ENCODE assay signal across 23 mouse cellular contexts in the genomic region with DNA sequence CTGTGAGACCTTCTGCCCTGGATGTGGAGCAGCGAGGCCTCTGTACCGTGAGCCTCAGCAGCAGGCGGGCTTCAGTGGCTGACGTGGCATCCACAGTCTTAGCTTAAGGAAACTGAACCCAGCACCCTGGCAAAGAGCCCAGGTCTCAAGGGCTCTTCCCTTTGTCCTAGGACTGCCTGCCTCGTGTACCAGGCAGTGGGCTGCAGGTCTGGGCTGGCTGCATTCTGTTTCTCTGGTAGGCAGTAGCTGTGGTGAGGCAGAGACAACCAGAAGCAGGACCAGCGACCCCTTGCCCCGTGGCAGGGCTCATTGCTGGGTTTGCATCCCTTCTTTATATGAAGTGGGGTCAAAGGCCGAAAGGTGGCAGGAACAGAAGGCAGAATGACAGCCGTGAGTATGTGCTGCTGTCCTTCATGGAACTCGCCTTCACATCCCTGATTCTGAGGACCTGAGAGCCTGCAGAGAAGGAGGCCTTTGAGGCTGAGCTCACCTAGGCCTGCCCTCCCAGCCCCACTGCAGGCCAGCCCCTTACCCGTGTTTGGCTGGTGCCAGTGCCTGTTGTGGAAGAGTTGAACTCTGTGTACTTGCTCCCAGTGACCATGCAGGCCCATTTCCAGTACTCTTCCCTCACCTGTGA. TPM values are rescaled to one million over a fixed set of nuclear protein-coding genes. Genes with fewer than 3 reads are reported as not detected.
DNase-seq lines count a peak whose midpoint lies in the region; ATAC-seq and TF ChIP-seq lines count a peak whose summit lies in the region.
"Had no signal": no experiment of that assay in that cellular context is flagged by ENCODE, and none has a peak within 500 bp of the region (broad histone marks: within the 10 kb centered on the region; RNA-seq: fewer than 3 reads in every experiment).

No protein-coding gene starts in this region.

- no peaks in the 10 kb centered on the region for H3K4me1 ChIP-seq in midbrain, postnatal 0 days (ENCODE audit: insufficient read depth, low read length)
- H3K4me1 ChIP-seq: hindbrain, embryonic 13.5 days had no signal

- H3K4me3 ChIP-seq in myocyte = no peak overlapping the region
- H3K4me3 ChIP-seq in midbrain, postnatal 0 days (ENCODE audit: low read depth, low read length) = no peak overlapping the region
- H3K4me3 ChIP-seq: embryonic facial prominence, embryonic 15.5 days; erythroblast, embryonic 14.5 days; forebrain, embryonic 10.5 days; heart, adult 2 months; heart, embryonic 15.5 days; hindbrain, embryonic 13.5 days had no signal

- peaks cover 17% of the 10 kb centered on the region for H3K79me2 ChIP-seq in myocyte (ENCODE audit: control insufficient read depth, insufficient read depth)

- no peak overlapping the region for H3ac ChIP-seq in myocyte (ENCODE audit: control insufficient read depth, insufficient read length)

- H3K36me3 ChIP-seq in myocyte (ENCODE audit: control insufficient read depth, insufficient read depth) = peaks cover 48% of the 10 kb centered on the region
- H3K36me3 ChIP-seq in midbrain, postnatal 0 days (ENCODE audit: insufficient read depth, low read length) = peaks cover 62% of the 10 kb centered on the region

- H3K9ac ChIP-seq in midbrain, postnatal 0 days (replicated peaks; ENCODE audit: low read length, poor library complexity, severe bottlenecking) = no peak overlapping the region
- H3K9ac ChIP-seq: embryonic facial prominence, embryonic 15.5 days; heart, embryonic 15.5 days; hindbrain, embryonic 13.5 days had no signal

- H3K27me3 ChIP-seq in myocyte (ENCODE audit: control insufficient read depth, insufficient read depth, insufficient read length) = no peaks in the 10 kb centered on the region
- no peaks in the 10 kb centered on the region for H3K27me3 ChIP-seq in midbrain, postnatal 0 days (ENCODE audit: insufficient read depth, low read length)
- H3K27me3 ChIP-seq: embryonic facial prominence, embryonic 15.5 days; heart, embryonic 15.5 days; hindbrain, embryonic 13.5 days; Patski had no signal

- no peak overlapping the region for H3K4me2 ChIP-seq in myocyte (ENCODE audit: low read depth)
- H3K4me2 ChIP-seq in midbrain, postnatal 0 days (ENCODE audit: low read depth, low read length, poor library complexity, severe bottlenecking) = no peak overlapping the region
- H3K4me2 ChIP-seq: embryonic facial prominence, embryonic 15.5 days; heart, embryonic 11.5 days; heart, embryonic 15.5 days; hindbrain, embryonic 13.5 days had no signal

- no peak for ATAC-seq in midbrain, postnatal 0 days (ENCODE audit: low FRiP score)
- ATAC-seq: activated CD4-positive, CD25-positive, alpha-beta regulatory T cell, adult 4 months; forebrain, embryonic 16.5 days; hindbrain, postnatal 0 days; Patski had no signal

- TF ChIP-seq CTCF in midbrain, postnatal 0 days (IDR thresholded peaks at IDR 0.05) = no peak

- no peak for TF ChIP-seq POLR2A in myocyte (IDR thresholded peaks at IDR 0.05; ENCODE audit: insufficient read length, low read depth)

- peak; percentile 90 for DNase-seq in heart, adult 11 months
- no peak for DNase-seq in heart, adult 18-20 months
- DNase-seq in lung, postnatal 36 days = peak; percentile 48
- DNase-seq in lung, postnatal 10 days = no peak
- no peak for DNase-seq in neural tube, embryonic 10.5 days (ENCODE audit: extremely low spot score, low spot score)
- DNase-seq in midbrain, postnatal 0 days (ENCODE audit: low spot score) = no peak
- DNase-seq: adrenal gland, adult 8-10 months; cerebellum, adult 2 months; cerebellum, postnatal 14 days; embryo, embryonic 11 days; heart, postnatal 14 days had no signal

- WGBS in midbrain, postnatal 0 days = 87% methylated on average over 11 of the region's 11 CpGs

- no peak overlapping the region for H3K27ac ChIP-seq in midbrain, postnatal 0 days (ENCODE audit: low read depth, low read length)
- H3K27ac ChIP-seq: embryonic facial prominence, embryonic 15.5 days; forebrain, embryonic 10.5 days; heart, adult 2 months; heart, embryonic 15.5 days; hindbrain, embryonic 13.5 days; hindbrain, postnatal 0 days had no signal

- H3K9me3 ChIP-seq in midbrain, postnatal 0 days (ENCODE audit: low read length) = no peaks in the 10 kb centered on the region
- H3K9me3 ChIP-seq: embryonic facial prominence, embryonic 15.5 days; forebrain, embryonic 10.5 days; heart, embryonic 15.5 days; hindbrain, embryonic 13.5 days had no signal

TF ChIP-seq in myocyte, 11 proteins besides CTCF, POLR2A, EP300 and RAD21:
- no peak for TF ChIP-seq TCF12 (IDR thresholded peaks at IDR 0.05; ENCODE audit: insufficient read depth, poor library complexity, severe bottlenecking)
- TF ChIP-seq POLR2AphosphoS2 (IDR thresholded peaks at IDR 0.05; ENCODE audit: insufficient read length, low read depth) = peak; percentile 70

RNA-seq across cellular contexts. Expression of gene Ddx39, which starts 8.6 kb away (rescaled TPM):
- 10 to 100 TPM; 15.2 to 15.9 TPM for total RNA-seq in heart, adult 18-20 months (2021)
- polyA plus RNA-seq in myocyte (2012; fragmentation: generic; extraction: Trizol) = 113 TPM
- total RNA-seq in midbrain, postnatal 0 days (2014; rRNA removed) = 38.1 and 47.3 TPM in 2 replicates
- polyA plus RNA-seq in midbrain, postnatal 0 days (2015; fragmentation: Nextera tagmentation; extraction: Ambion mirVana) = 68.2 and 76.6 TPM in 2 replicates

RNA-seq across cellular contexts. Expression of gene Adgre5, which starts 17.6 kb away (rescaled TPM):
- 10 to 100 TPM; 41.1 to 43.2 TPM for total RNA-seq in heart, adult 18-20 months (2021)
- 137 TPM for polyA plus RNA-seq in myocyte (2012; fragmentation: generic; extraction: Trizol)
- total RNA-seq in midbrain, postnatal 0 days (2014; rRNA removed) = 10.4 and 24.3 TPM in 2 replicates
- 7.7 and 8.3 TPM in 2 replicates for polyA plus RNA-seq in midbrain, postnatal 0 days (2015; fragmentation: Nextera tagmentation; extraction: Ambion mirVana)

RNA-seq across cellular contexts. Expression of gene Pkn1, which starts 24.6 kb away (rescaled TPM):
- 10 to 100 TPM; 51.1 to 52.7 TPM for total RNA-seq in heart, adult 18-20 months (2021)
- polyA plus RNA-seq in myocyte (2012; fragmentation: generic; extraction: Trizol) = 34.1 TPM
- 63.9 and 71.2 TPM in 2 replicates for total RNA-seq in midbrain, postnatal 0 days (2014; rRNA removed)
- polyA plus RNA-seq in midbrain, postnatal 0 days (2015; fragmentation: Nextera tagmentation; extraction: Ambion mirVana) = 21.3 and 21.7 TPM in 2 replicates

RNA-seq across cellular contexts. Expression of gene Ptger1, which starts 57.1 kb away (rescaled TPM):
- total RNA-seq in heart, adult 18-20 months (2021) = under 1 TPM; 0.07 to 0.41 TPM
- polyA plus RNA-seq in myocyte (2012; fragmentation: generic; extraction: Trizol) = 0.78 TPM
- 0.55 and 0.85 TPM in 2 replicates for total RNA-seq in midbrain, postnatal 0 days (2014; rRNA removed)
- polyA plus RNA-seq in midbrain, postnatal 0 days (2015; fragmentation: Nextera tagmentation; extraction: Ambion mirVana) = 0.27 and 0.36 TPM in 2 replicates

Comparison
In these comparisons a context has a peak if more than half of its experiments do, and no peak if none do; other contexts are left out.
1. DNase-seq: peak in heart, adult 11 months (single experiment) and lung, postnatal 36 days (single experiment); none in heart, adult 18-20 months (0 of 2), lung, postnatal 10 days (single experiment), neural tube, embryonic 10.5 days (single experiment) and midbrain, postnatal 0 days (single experiment).